Mouse (Mus musculus) neural tube, embryonic 14.5 days (tissue): Measurements from ENCODE around the gene Cracr2a. TPM values are rescaled to one million over a fixed set of nuclear protein-coding genes. Genes with fewer than 3 reads are reported as not detected.

Source experiments
- ATAC-seq: fragments of 200-750 bp; cut with Nextera tagmentation; 2 replicates; pipeline ENCODE4 v1.8.0; 2017; ENCODE audit warnings: low read depth, mild to moderate bottlenecking, moderate TSS enrichment, moderate library complexity
- H3K27ac ChIP-seq: fragments of 300-500 bp; sonication (generic); 2 replicates; pipeline ENCODE4 v1.5.1; 2014; ENCODE audit warnings: low read depth, mild to moderate bottlenecking, control low read depth, low read length, moderate library complexity, mixed read lengths
- H3K27me3 ChIP-seq: fragments of 300-500 bp; sonication (generic); 2 replicates; pipeline ENCODE4 v1.6.1; 2014; ENCODE audit warnings: low read length; ENCODE audit not compliant: control insufficient read depth, insufficient read depth
- H3K36me3 ChIP-seq: fragments of 300-500 bp; sonication (generic); 2 replicates; pipeline ENCODE4 v1.6.1; 2014; ENCODE audit warnings: low read length, mixed read lengths; ENCODE audit not compliant: control insufficient read depth, insufficient read depth
- H3K4me1 ChIP-seq: fragments of 300-500 bp; sonication (generic); 2 replicates; pipeline ENCODE4 v1.6.1; 2014; ENCODE audit warnings: low read length; ENCODE audit not compliant: control insufficient read depth, insufficient read depth
- H3K4me2 ChIP-seq: fragments of 300-500 bp; sonication (generic); 2 replicates; pipeline ENCODE4 v1.6.1; 2014; ENCODE audit warnings: mild to moderate bottlenecking, low read depth, low read length, control low read depth
- H3K4me3 ChIP-seq: fragments of 300-500 bp; sonication (generic); 2 replicates; pipeline ENCODE4 v1.5.1; 2014; ENCODE audit warnings: low read depth, low read length, control low read depth, mixed read lengths
- H3K9ac ChIP-seq: fragments of 300-500 bp; sonication (generic); replicated peaks from 2 replicates; pipeline ENCODE4 v1.6.1; 2014; ENCODE audit warnings: low read depth, mild to moderate bottlenecking, control low read depth, low read length, mixed read lengths
- H3K9me3 ChIP-seq: fragments of 300-500 bp; sonication (generic); 2 replicates; pipeline ENCODE4 v1.6.1; 2016; ENCODE audit warnings: low read length; ENCODE audit not compliant: control insufficient read depth
- WGBS: fragments of 180-500 bp; shearing (Covaris S2); extraction: QIAGEN DNeasy Blood & Tissue Kit; methylation state at CpG from one replicate; pipeline ENCODE4 v1.1.7; 2014; 5-methylcytosine and 5-hydroxymethylcytosine counted together
- polyA plus RNA-seq: library from polyadenylated mRNA; unstranded; fragments of >200 nt; fragmentation: Nextera tagmentation; extraction: Ambion mirVana; gene quantifications from 2 replicates; pipeline ENCODE4 v1.2.1, GENCODE M21; 2014

The Cracr2a gene
- polyA plus RNA-seq, 1 experiment from 2014 or later, result 1.4 TPM

DNA sequence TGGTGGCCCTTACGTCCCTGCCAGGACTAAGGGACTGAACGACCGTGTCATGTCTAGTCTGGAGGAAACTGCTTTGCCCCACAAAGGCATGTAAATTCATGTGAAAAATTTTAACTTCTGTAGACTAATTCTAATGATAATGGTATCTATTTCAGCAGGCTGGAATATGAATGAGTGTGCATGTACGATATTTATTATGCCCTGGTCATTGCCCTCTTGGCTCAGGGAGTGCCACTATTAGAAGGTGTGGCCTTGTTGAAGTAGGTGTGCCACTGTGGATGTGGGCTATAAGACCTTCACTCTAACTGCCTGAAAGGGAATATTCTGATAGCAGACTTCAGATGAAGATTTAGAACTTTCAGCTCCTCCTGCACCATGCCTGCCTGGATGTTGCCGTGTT is 28.8 kb upstream of the Cracr2a start:
- 81% methylated on average over 5 of the region's 5 CpGs for WGBS
- H3K4me1 ChIP-seq, result no peaks in the 10 kb centered on the region

DNA sequence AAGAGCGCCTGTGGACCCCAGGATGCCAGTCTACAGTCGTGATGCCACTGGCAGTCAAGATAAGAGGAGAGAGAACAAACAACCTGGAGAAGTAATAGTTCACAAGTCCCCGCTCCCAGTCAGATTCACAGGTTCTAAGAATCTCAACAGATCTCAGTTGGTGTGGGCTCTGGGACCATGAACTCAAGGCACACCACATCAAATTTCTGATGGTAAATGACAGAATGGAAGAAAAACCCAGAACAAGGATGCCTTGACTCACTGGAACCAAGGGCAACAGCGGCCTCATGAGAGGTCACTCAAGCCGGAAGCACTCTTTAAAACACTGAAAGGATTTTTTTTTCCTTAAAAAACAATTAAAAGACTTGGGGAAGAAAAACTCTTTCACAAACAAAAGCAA is 27.4 kb upstream of the Cracr2a start:
- H3K36me3 ChIP-seq, result no peaks in the 10 kb centered on the region
- WGBS, result 83% methylated on average over 5 of the region's 5 CpGs
- no peaks in the 10 kb centered on the region for H3K4me1 ChIP-seq
- no peaks in the 10 kb centered on the region for H3K9me3 ChIP-seq
- no peak for ATAC-seq
- H3K27me3 ChIP-seq, result no peaks in the 10 kb centered on the region
- H3K4me2 ChIP-seq, result no peak overlapping the region
- no peak overlapping the region for H3K27ac ChIP-seq
- no peak overlapping the region for H3K4me3 ChIP-seq
- no peak overlapping the region for H3K9ac ChIP-seq

More for the DNA sequence above, 28.8 kb upstream of the Cracr2a start:
- no peak overlapping the region for H3K27ac ChIP-seq
- H3K4me2 ChIP-seq, result no peak overlapping the region
- H3K9me3 ChIP-seq, result no peaks in the 10 kb centered on the region
- H3K27me3 ChIP-seq, result no peaks in the 10 kb centered on the region
- no peaks in the 10 kb centered on the region for H3K36me3 ChIP-seq
- H3K9ac ChIP-seq, result no peak overlapping the region
- no peak overlapping the region for H3K4me3 ChIP-seq
- no peak for ATAC-seq

DNA sequence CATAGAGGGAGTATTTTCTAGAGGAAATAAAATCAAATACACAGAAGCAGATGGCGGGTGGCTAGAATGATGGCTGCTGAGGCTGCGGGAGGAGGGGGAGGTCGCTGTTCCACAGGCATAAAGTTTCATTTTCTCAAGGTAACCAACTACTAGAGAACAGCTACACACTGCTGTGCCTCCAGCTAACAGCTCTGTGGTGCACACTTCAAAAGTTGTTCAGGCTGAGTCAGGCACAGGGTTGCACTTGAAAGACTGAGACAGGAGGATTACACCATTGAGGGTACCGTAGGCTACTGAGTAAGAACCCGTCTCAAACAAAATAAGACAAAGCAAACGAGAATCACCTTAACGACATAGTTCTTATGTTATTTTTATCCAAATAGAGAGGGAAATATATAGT is 24.1 kb upstream of the Cracr2a start:
- no peak for ATAC-seq
- Histone ChIP-seq H3K4me2 (no peak overlapping the region), H3K4me1 (no peaks in the 10 kb centered on the region), H3K27ac (no peak overlapping the region), H3K9me3 (no peaks in the 10 kb centered on the region), H3K9ac (no peak overlapping the region), H3K36me3 (no peaks in the 10 kb centered on the region), H3K27me3 (no peaks in the 10 kb centered on the region), H3K4me3 (no peak overlapping the region)
- 78% methylated on average over 7 of the region's 7 CpGs for WGBS

DNA sequence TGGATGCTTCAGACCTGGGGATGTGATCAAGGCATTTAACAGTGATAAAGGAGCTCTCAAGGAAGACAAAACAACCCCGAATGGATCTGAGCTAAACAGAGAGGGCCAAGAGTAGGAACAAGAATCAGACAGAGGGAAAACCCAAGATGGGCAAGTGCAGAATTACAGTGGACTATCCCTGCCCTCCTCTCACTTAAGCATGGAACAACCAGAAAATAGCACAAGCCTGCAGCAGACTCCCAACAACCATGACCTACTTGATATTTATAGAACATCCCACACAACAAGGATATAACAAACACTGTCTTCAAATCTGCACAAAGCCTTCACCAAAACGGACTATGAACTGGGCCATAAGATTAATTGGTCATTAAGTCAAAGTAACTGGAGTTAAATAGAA is 23.0 kb upstream of the Cracr2a start:
- Histone ChIP-seq H3K36me3 (no peaks in the 10 kb centered on the region), H3K9me3 (no peaks in the 10 kb centered on the region), H3K4me2 (no peak overlapping the region), H3K9ac (no peak overlapping the region), H3K4me3 (no peak overlapping the region), H3K27me3 (no peaks in the 10 kb centered on the region), H3K4me1 (no peaks in the 10 kb centered on the region), H3K27ac (no peak overlapping the region)
- no peak for ATAC-seq
- WGBS, result 71% methylated on average over 2 of the region's 2 CpGs

DNA sequence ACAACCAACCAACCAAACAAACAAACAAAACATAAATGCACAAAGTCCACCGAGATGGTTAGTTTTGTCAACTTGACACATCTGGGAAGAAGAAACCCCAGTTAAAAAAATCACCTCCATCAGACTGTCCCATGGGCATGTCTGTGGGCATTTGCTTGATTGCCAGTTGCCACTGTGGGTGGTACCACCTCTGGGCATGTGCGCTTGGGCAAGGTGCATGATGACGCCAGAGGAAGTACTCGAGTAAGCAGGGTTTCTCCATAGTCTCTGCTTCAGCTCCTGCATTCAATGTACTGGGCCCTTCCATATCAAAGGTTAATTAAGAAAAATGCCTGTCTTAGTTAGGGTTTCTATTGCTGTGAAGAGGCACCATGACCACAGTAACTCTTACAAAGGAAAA is 21.9 kb upstream of the Cracr2a start:
- no peaks in the 10 kb centered on the region for H3K36me3 ChIP-seq
- WGBS, result 92% methylated on average over 4 of the region's 4 CpGs
- H3K4me3 ChIP-seq, result no peak overlapping the region
- H3K4me2 ChIP-seq, result no peak overlapping the region
- H3K27ac ChIP-seq, result no peak overlapping the region
- H3K27me3 ChIP-seq, result no peaks in the 10 kb centered on the region
- ATAC-seq, result no peak
- H3K4me1 ChIP-seq, result no peaks in the 10 kb centered on the region
- no peaks in the 10 kb centered on the region for H3K9me3 ChIP-seq
- H3K9ac ChIP-seq, result no peak overlapping the region

DNA sequence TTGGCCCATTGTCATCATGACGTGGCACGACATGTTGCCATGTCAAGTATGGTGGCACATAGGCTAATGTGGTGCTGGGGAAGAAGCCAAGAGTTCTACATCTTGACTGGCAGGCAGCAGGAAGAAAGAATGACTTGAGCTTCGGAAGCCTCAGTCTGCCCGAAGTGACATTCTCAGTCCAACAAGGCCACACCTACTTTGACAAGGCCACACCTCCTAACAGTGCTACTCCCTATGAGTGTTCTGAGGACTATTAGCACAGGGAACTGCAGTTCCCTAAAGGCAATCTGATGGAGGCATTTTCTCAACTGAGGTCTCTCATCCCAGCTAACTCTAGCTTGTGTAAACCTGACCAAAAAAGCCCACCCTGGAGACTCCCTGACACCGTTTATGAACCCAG is 21.5 kb upstream of the Cracr2a start:
- Histone ChIP-seq H3K36me3 (no peaks in the 10 kb centered on the region), H3K4me1 (no peaks in the 10 kb centered on the region), H3K27ac (no peak overlapping the region), H3K9me3 (no peaks in the 10 kb centered on the region), H3K4me2 (no peak overlapping the region), H3K27me3 (no peaks in the 10 kb centered on the region), H3K4me3 (no peak overlapping the region), H3K9ac (no peak overlapping the region)
- WGBS, result 78% methylated on average over 5 of the region's 5 CpGs
- ATAC-seq, result no peak

DNA sequence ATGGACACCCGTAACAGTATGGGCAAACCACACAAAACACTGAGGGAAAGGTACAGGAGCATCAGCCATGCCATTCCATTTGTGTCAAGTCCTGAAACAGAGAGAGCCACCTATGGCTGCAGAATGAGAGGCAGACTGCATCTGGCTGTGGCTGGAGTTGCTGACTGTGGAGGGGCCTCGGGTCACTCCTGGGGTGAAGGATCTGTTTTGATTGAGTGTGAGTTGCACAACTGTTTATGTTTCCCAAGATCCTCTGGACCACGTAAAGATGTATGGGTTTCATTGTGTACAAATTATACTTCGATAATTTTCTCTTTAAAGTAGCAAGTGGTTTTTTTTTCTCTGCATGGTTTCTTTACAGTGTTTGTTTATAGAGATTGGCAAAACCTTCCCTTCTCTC is 20.6 kb upstream of the Cracr2a start:
- Histone ChIP-seq H3K36me3 (no peaks in the 10 kb centered on the region), H3K4me3 (no peak overlapping the region), H3K9ac (no peak overlapping the region), H3K9me3 (no peaks in the 10 kb centered on the region), H3K27me3 (no peaks in the 10 kb centered on the region), H3K4me1 (no peaks in the 10 kb centered on the region), H3K4me2 (no peak overlapping the region), H3K27ac (no peak overlapping the region)
- ATAC-seq, result no peak
- 73% methylated on average over 4 of the region's 4 CpGs for WGBS

DNA sequence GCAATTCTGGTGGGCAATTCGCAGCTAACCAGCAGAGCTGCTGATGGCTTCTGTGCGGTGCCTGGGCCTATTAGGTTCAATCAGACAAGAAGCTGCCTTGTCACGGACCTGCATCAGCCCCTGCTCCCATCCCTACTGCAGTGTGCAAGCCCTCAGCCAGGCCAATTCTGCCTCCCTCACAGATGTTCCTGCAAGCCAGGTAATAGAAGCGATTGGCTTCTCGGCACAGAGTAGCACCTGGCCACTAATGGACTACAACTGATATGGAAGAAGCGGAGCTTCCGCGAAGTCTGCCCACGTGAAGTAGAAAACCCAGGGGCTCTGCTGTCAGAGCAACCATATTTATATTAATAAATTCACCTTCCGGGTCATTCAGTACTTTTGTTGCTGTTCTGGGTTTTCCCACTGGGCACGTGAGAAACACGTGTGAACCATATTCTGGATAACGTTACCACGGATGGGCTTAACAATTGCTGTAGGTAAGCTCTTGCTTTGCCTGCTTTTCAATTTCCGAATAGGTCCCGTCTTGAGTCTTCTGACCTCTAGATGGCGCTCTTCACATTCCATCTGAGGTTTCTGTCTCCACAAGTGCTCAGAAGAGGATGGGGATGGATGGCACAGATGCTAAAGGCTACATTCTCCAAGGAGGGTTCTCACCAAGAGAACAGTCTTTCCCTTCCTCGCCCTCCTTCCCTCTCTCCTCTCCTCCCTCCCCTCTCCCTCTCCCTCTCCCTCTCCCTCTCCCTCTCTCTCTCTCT is 19.3 kb upstream of the Cracr2a start:
- H3K4me3 ChIP-seq, result no peak overlapping the region
- no peaks in the 10 kb centered on the region for H3K27me3 ChIP-seq
- H3K36me3 ChIP-seq, result no peaks in the 10 kb centered on the region
- no peak overlapping the region for H3K4me2 ChIP-seq
- peak; percentile 86 for ATAC-seq
- no peak overlapping the region for H3K9ac ChIP-seq
- H3K4me1 ChIP-seq, result no peaks in the 10 kb centered on the region
- WGBS, result 25% methylated on average over 18 of the region's 18 CpGs
- H3K27ac ChIP-seq, result no peak overlapping the region
- H3K9me3 ChIP-seq, result no peaks in the 10 kb centered on the region

DNA sequence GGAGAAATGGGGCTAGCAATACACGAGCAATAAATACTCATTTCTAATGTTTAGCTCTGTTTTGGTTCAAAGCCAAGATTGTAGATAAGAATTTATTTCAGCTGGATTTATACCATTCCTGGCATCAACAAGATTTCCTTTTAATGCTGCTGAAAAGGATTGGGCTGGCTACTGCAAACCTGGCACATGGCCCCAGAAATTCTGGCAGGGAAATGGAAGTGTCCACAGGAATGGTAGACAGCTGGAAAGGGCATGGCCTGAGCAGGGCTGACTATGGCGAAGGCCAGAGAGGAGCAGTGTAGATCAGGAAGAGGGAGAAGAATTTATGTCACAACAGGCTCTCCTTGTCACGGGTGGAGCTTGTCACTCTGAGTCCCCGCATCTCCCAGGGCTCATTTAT is 14.5 kb upstream of the Cracr2a start:
- WGBS, result 61% methylated on average over 4 of the region's 4 CpGs
- Histone ChIP-seq H3K4me3 (no peak overlapping the region), H3K27me3 (no peaks in the 10 kb centered on the region), H3K36me3 (no peaks in the 10 kb centered on the region), H3K9ac (no peak overlapping the region), H3K4me2 (no peak overlapping the region), H3K4me1 (no peaks in the 10 kb centered on the region), H3K9me3 (no peaks in the 10 kb centered on the region), H3K27ac (no peak overlapping the region)
- ATAC-seq, result no peak
